Mouse (Mus musculus) megakaryocyte, embryonic 14.5 days (primary cell): Measurements from ENCODE around the gene Aars. TPM values are rescaled to one million over a fixed set of nuclear protein-coding genes. Genes with fewer than 3 reads are reported as not detected.
A peak's percentile ranks its signal among the peaks of the same experiment; 100 is the strongest.

ENCODE experiments used
- H3K27me3 ChIP-seq: replicated peaks from 2 replicates; pipeline ENCODE3; 2012; ENCODE audit warnings: inconsistent platforms
- H3K36me3 ChIP-seq: replicated peaks from 2 replicates; pipeline ENCODE3; 2012; ENCODE audit warnings: low read length, inconsistent platforms, mixed read lengths
- H3K4me1 ChIP-seq: 2 replicates; pipeline ENCODE4 v1.6.1; 2012; ENCODE audit warnings: inconsistent platforms
- H3K4me3 ChIP-seq: replicated peaks from 2 replicates; pipeline ENCODE3; 2012; ENCODE audit warnings: moderate library complexity, mild to moderate bottlenecking, inconsistent platforms
- H3K9me3 ChIP-seq: 2 replicates; pipeline ENCODE4 v1.6.1; 2012; ENCODE audit warnings: inconsistent platforms
- FLI1 ChIP-seq: IDR thresholded peaks from 2 replicates; pipeline ENCODE4 v1.6.1; 2012; ENCODE audit warnings: low read length, inconsistent platforms, mixed read lengths
- GATA1 ChIP-seq: IDR thresholded peaks from 3 replicates; pipeline ENCODE4 v1.6.1; 2012; ENCODE audit warnings: mixed read lengths, low read length, inconsistent platforms, borderline replicate concordance
- polyA plus RNA-seq: library from polyadenylated mRNA; stranded (reverse); fragments of >175 nt; gene quantifications from 2 replicates; pipeline ENCODE4 v1.2.3, GENCODE M21; 2012; ENCODE audit warnings: low replicate concordance; ENCODE audit not compliant: insufficient read depth

The Aars gene
- polyA plus RNA-seq, 1 experiment = 34.3 TPM

- H3K4me3 ChIP-seq = no peak overlapping the region
- H3K4me1 ChIP-seq = peaks cover 29% of the 10 kb centered on the region
- H3K9me3 ChIP-seq = no peaks in the 10 kb centered on the region
- TF ChIP-seq FLI1 = no peak
- peaks cover 3% of the 10 kb centered on the region for H3K36me3 ChIP-seq
- H3K27me3 ChIP-seq = no peaks in the 10 kb centered on the region
Measured at GRCm38 (mm10) chr8:111029589-111029988, 3.4 kb upstream of the Aars start.

- Histone ChIP-seq H3K4me3 (peak overlapping the region; percentile 42), H3K27me3 (no peaks in the 10 kb centered on the region), H3K9me3 (no peaks in the 10 kb centered on the region), H3K4me1 (peaks cover 34% of the 10 kb centered on the region), H3K36me3 (peaks cover 3% of the 10 kb centered on the region)
- TF ChIP-seq GATA1 (no peak), FLI1 (no peak)
Measured at GRCm38 (mm10) chr8:111030045-111030444, 2.9 kb upstream of the Aars start.

GRCm38 (mm10) chr8:111031572-111031971 is 1.4 kb upstream of the Aars start, which contains the start of gene Ddx19b:
Gene Ddx19b (minus strand): TSS chr8:111031751.
- peaks cover 49% of the 10 kb centered on the region for H3K4me1 ChIP-seq
- no peaks in the 10 kb centered on the region for H3K27me3 ChIP-seq
- no peak within 1 kb of the TSS for H3K4me3 ChIP-seq
- no peak for TF ChIP-seq GATA1
- no peak for TF ChIP-seq FLI1
- H3K9me3 ChIP-seq = no peaks in the 10 kb centered on the region
- peaks cover 17% of the 10 kb centered on the region for H3K36me3 ChIP-seq

- Histone ChIP-seq H3K9me3 (no peaks in the 10 kb centered on the region), H3K36me3 (peaks cover 36% of the 10 kb centered on the region), H3K4me1 (peaks cover 44% of the 10 kb centered on the region), H3K4me3 (peak overlapping the region; percentile 95), H3K27me3 (no peaks in the 10 kb centered on the region)
- TF ChIP-seq GATA1 (no peak), FLI1 (no peak)
Measured at GRCm38 (mm10) chr8:111033482-111034215, 705 bp downstream of the Aars start.

GRCm38 (mm10) chr8:111034276-111034675 is 1.3 kb downstream of the Aars start:
- Histone ChIP-seq H3K9me3 (no peaks in the 10 kb centered on the region), H3K27me3 (no peaks in the 10 kb centered on the region), H3K4me1 (peaks cover 42% of the 10 kb centered on the region), H3K36me3 (peaks cover 42% of the 10 kb centered on the region), H3K4me3 (peak overlapping the region; percentile 95)
- TF ChIP-seq FLI1 (no peak), GATA1 (no peak)

- TF ChIP-seq FLI1 (no peak), GATA1 (no peak)
- no peak overlapping the region for H3K4me3 ChIP-seq
- H3K9me3 ChIP-seq = no peaks in the 10 kb centered on the region
- peaks cover 35% of the 10 kb centered on the region for H3K4me1 ChIP-seq
- H3K27me3 ChIP-seq = no peaks in the 10 kb centered on the region
- peaks cover 65% of the 10 kb centered on the region for H3K36me3 ChIP-seq
Measured at GRCm38 (mm10) chr8:111036591-111036990, 3.6 kb downstream of the Aars start.

- no peaks in the 10 kb centered on the region for H3K27me3 ChIP-seq
- peaks cover 6% of the 10 kb centered on the region for H3K4me1 ChIP-seq
- H3K4me3 ChIP-seq = no peak overlapping the region
- no peaks in the 10 kb centered on the region for H3K9me3 ChIP-seq
- no peak for TF ChIP-seq FLI1
- no peak for TF ChIP-seq GATA1
- peaks cover 98% of the 10 kb centered on the region for H3K36me3 ChIP-seq
Measured at GRCm38 (mm10) chr8:111042546-111042945, 9.6 kb downstream of the Aars start.

GRCm38 (mm10) chr8:111044003-111044734 is 11.2 kb downstream of the Aars start:
- Histone ChIP-seq H3K4me1 (peaks cover 6% of the 10 kb centered on the region; the same call in 1 of the 2 replicates), H3K36me3 (peaks cover 99% of the 10 kb centered on the region), H3K9me3 (no peaks in the 10 kb centered on the region), H3K4me3 (no peak overlapping the region), H3K27me3 (no peaks in the 10 kb centered on the region)
- TF ChIP-seq FLI1 (no peak), GATA1 (no peak)

GRCm38 (mm10) chr8:111048694-111049093 is 15.8 kb downstream of the Aars start:
- H3K4me3 ChIP-seq = no peak overlapping the region
- H3K36me3 ChIP-seq = peaks cover 99% of the 10 kb centered on the region
- no peaks in the 10 kb centered on the region for H3K4me1 ChIP-seq
- H3K9me3 ChIP-seq = no peaks in the 10 kb centered on the region
- no peaks in the 10 kb centered on the region for H3K27me3 ChIP-seq
- TF ChIP-seq FLI1 (no peak), GATA1 (no peak)

GRCm38 (mm10) chr8:111049106-111049505 is 16.2 kb downstream of the Aars start:
- Histone ChIP-seq H3K9me3 (no peaks in the 10 kb centered on the region), H3K36me3 (peaks cover 100% of the 10 kb centered on the region), H3K27me3 (no peaks in the 10 kb centered on the region), H3K4me1 (no peaks in the 10 kb centered on the region), H3K4me3 (no peak overlapping the region)
- TF ChIP-seq FLI1 (no peak), GATA1 (no peak)
